Mouse (Mus musculus): ENCODE data around the gene Gad1.

Gad1 gene

GRCm38 (mm10) chr2:70628397-70628796 is 75.5 kb downstream of the Gad1 start:
- no peak for DNase-seq (ENCODE audit: low spot score)

DNA sequence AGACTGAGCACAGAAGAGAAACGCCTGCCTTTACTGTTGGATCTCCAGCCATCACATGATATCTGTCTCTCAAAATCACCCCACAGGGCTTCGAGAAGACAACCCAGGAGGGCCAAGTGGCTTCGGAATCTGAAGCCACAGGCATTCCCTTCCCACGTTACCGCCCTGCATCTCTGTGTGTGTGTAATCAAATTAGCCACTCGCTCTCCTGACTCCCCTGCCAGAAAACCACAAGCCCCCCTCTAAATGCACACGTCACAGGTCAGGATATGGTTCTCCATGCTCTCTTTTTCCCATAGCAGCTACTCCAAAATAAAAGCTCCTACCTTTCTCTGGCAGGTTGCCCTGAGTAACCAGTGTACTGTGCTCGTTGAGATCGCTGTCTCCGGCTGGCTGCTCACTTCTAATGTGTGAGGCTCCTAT is 76.5 kb downstream of the Gad1 start:
- peak; percentile 20 for DNase-seq (ENCODE audit: low spot score)

DNA sequence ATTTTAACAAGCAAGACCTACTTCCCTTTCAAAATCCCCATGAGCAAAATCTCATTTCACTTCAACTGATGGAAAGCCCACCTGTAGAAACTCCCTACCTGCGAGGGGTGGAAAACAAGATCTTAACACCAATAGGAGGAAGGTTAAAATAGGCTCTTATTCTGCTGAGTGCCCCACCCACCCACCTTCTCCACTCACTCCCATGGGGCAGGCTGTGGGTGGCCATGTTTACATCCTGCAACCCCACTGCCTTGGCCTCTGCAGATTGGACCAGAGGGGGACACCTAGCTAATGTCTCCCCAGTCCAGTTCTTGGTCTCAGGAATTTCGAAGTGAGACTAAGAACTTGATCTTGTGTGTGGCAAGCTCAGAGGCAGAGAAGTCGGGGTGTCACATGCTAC is 77.0 kb downstream of the Gad1 start:
- DNase-seq (ENCODE audit: low spot score) = no peak

DNA sequence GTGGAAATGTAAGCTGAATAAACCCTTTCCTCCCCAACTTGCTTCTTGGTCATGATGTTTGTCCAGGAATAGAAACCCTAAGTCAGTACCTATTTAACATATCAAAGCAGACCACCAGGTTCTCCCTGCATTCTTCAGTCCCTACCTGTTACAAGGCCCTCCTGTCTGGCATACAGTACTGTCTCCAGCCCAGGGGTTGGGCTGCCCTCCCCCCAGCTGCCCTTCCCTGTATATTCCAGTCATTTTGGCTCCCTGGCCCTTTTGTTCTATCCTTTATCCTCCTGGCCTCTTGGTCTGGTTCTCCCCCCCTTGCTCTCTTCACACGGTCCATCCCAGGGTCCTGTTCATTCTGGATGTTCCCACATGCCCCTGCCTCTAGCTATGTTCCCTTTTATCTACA is 78.4 kb downstream of the Gad1 start:
- DNase-seq (ENCODE audit: low spot score) = no peak

DNA sequence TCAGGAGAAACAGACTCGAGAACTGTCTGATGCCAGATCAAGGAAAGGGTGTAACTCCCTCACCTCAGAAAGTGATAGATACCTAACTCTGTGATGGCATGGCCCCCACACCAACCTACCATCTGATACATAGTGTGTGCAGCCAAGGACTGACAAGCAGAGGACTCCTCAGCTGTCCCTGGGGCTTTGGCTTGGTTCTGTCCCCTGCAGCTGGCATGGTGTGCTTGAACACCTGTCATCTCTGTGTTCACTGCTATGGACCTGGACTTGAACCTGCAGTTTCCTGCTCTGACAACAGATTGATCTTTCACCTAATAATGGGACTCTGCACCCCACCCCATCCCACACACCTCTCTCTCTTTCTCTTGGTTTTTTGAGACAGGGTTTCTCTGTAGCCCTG is 79.5 kb downstream of the Gad1 start:
- DNase-seq (ENCODE audit: low spot score) = no peak

GRCm38 (mm10) chr2:70634028-70634690 is 81.3 kb downstream of the Gad1 start:
- no peak for DNase-seq (ENCODE audit: low spot score)

DNA sequence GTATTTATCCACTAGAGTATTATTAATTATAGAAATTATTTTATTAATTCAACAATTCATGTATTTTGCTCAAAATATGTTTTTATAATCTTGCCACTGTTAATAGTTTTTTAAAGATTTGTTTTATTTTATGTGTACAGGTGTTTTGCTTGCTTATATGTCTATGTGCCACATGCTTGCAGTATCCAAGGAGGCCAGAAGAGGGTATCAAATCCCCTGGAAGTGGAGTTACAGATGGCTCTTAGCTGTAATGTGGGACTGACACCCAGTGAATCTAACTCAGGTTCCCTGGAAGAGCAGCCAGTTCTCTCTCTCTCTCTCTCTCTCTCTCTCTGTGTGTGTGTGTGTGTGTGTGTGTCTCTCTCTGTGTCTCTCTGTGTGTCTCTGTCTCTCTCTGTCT is 88.1 kb downstream of the Gad1 start:
- no peak for DNase-seq (ENCODE audit: low spot score)

- no peak for DNase-seq (ENCODE audit: low spot score)
These were observed 90.2 kb downstream of the Gad1 start for GRCm38 (mm10) chr2:70642971-70643565.

DNA sequence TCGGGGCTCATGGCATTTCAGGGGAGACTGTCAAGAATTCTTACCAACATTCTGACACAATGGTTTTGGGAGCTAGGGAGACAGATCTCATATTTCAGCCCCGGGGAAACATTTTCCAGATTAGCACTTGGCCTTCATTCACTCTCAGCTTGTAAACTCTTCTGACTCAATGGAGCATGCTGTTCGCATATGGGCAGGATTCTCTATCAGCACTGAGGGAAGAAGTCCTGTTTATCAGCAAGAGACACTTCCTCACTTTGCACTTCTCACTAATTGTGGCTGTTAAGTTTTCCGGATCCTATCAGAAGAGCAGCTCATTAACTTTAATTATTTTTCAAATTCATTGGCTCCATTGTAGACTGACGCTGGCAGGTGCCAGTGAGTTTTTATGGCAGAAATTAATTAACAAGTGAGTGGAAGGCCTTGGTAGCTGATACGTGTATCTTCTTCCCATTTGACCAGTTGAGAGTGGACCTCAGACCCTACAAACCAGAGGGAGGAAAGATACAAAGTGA is 92.5 kb downstream of the Gad1 start:
- DNase-seq (ENCODE audit: low spot score) = no peak

- no peak for DNase-seq (ENCODE audit: low spot score)
These were observed 94.8 kb downstream of the Gad1 start for GRCm38 (mm10) chr2:70647681-70648080.

- no peak for DNase-seq (ENCODE audit: low spot score)
These were observed 95.4 kb downstream of the Gad1 start for GRCm38 (mm10) chr2:70648271-70648670.

- no peak for DNase-seq (ENCODE audit: low spot score)
These were observed 96.6 kb downstream of the Gad1 start for GRCm38 (mm10) chr2:70649471-70649870.
